8 mouse cellular contexts compared by ENCODE assay signal in genomic region chr1:40797348-40797747, GRCm38 (mm10). TPM values are rescaled to one million over a fixed set of nuclear protein-coding genes. Genes with fewer than 3 reads are reported as not detected.
DNase-seq lines count a peak whose midpoint lies in the region; ATAC-seq and TF ChIP-seq lines count a peak whose summit lies in the region.
"Had no signal": no experiment of that assay in that cellular context is flagged by ENCODE, and none has a peak within 500 bp of the region (broad histone marks: within the 10 kb centered on the region; RNA-seq: fewer than 3 reads in every experiment).

No protein-coding gene starts in this region.

- H3K4me1 ChIP-seq in liver, embryonic 14.5 days (replicated peaks; ENCODE audit: control insufficient read depth in 2 of 2, insufficient read depth in 2 of 2, low read length in 1 of 2) = no peaks in the 10 kb centered on the region

- no peak overlapping the region for H3K4me2 ChIP-seq in liver, embryonic 14.5 days (ENCODE audit: low read depth)

- no peak for TF ChIP-seq EP300 in liver, embryonic 14.5 days (IDR thresholded peaks at IDR 0.05; ENCODE audit: low read depth)

- no peak overlapping the region for H3K4me3 ChIP-seq in gastrocnemius, adult 2 months
- no peak overlapping the region for H3K4me3 ChIP-seq in liver, embryonic 14.5 days (ENCODE audit: insufficient read depth in 1 of 2, low read depth in 2 of 2, low read length in 2 of 2)

- DNase-seq in CD8-positive naive resting alpha-beta T cell, adult 2 months (ENCODE audit: low read depth in 2 of 2, low spot score in 2 of 2) = peak; percentile 32 to 65
- peak; percentile 89 for DNase-seq in NIH3T3 (ENCODE audit: low read depth)
- DNase-seq in cerebellum, adult 9-10 months = peak; percentile 40
- peak; percentile 72 for DNase-seq in gastrocnemius, adult 2 months
- peak; percentile 54 for DNase-seq in kidney, postnatal 14 days
- DNase-seq in liver, embryonic 14.5 days (ENCODE audit: low read depth in 3 of 3, low spot score in 3 of 3) = peak; percentile 50 to 51 (median 50)
- DNase-seq in right cerebral cortex, adult 18-20 months = peak; percentile 57

- ATAC-seq in liver, embryonic 14.5 days (ENCODE audit: insufficient read depth) = no peak

- WGBS in liver, embryonic 14.5 days (ENCODE audit: insufficient replicate concordance) = 17% methylated on average over 5 of the region's 5 CpGs

- no peaks in the 10 kb centered on the region for H3K27me3 ChIP-seq in liver, embryonic 14.5 days (ENCODE audit: control insufficient read depth, insufficient read depth, low read length)

- intact Hi-C loops in gastrocnemius, adult 2 months (cut with DNase I) = loop anchor here (10.0 kb wide), 1 partner anchor 177 kb away; no protein-coding TSS in a partner anchor

- peak; percentile 89 for TF ChIP-seq CTCF in gastrocnemius, adult 2 months (IDR thresholded peaks at IDR 0.05)
- peak; percentile 84 for TF ChIP-seq CTCF in liver, embryonic 14.5 days (IDR thresholded peaks at IDR 0.05; ENCODE audit: low read depth)

- H3K9ac ChIP-seq in liver, embryonic 14.5 days (replicated peaks) = no peak overlapping the region

- H3K27ac ChIP-seq in gastrocnemius, adult 2 months = no peak overlapping the region
- H3K27ac ChIP-seq in liver, embryonic 14.5 days = no peak overlapping the region
- H3K27ac ChIP-seq: macrophage had no signal

- no peaks in the 10 kb centered on the region for H3K36me3 ChIP-seq in liver, embryonic 14.5 days (replicated peaks; ENCODE audit: control insufficient read depth, insufficient read depth, low read depth)

- no peaks in the 10 kb centered on the region for H3K9me3 ChIP-seq in liver, embryonic 14.5 days (ENCODE audit: control insufficient read depth, low read length)

RNA-seq across cellular contexts. Expression of gene Mfsd9, which starts 6.9 kb away (rescaled TPM):
- under 1 TPM; 0.31 to 0.89 TPM for total RNA-seq in gastrocnemius, adult 2 months (2021)
- polyA plus RNA-seq in liver, embryonic 14.5 days (2012; rRNA removed) = 0.36 and 0.37 TPM in 2 replicates
- 0.70 and 1.1 TPM in 2 replicates for polyA plus RNA-seq in liver, embryonic 14.5 days (2014; fragmentation: Nextera tagmentation; extraction: Ambion mirVana)

RNA-seq across cellular contexts. Expression of gene Tmem182, which starts 8.1 kb away (rescaled TPM):
- total RNA-seq in gastrocnemius, adult 2 months (2021) = 100 to 1,000 TPM; 181 to 243 TPM
- polyA plus RNA-seq in liver, embryonic 14.5 days (2012; rRNA removed) = not detected in 2 replicates
- polyA plus RNA-seq in liver, embryonic 14.5 days (2014; fragmentation: Nextera tagmentation; extraction: Ambion mirVana) = not detected in 2 replicates
- polyA plus RNA-seq: macrophage had no signal
